Mouse (Mus musculus): ENCODE measurements around the gene Cdh3. TPM values are rescaled to one million over a fixed set of nuclear protein-coding genes. Genes with fewer than 3 reads are reported as not detected.

Gene Cdh3
- total RNA-seq, 2 experiments from 2014 or later, result 0.07 to 0.35 TPM

Other genes starting within 250 kb of the Cdh3 start
- 10 to 100 TPM; 72.6 to 77.2 TPM for gene Smpd3, start 172.9 kb upstream of the Cdh3 start, total RNA-seq (2021)
- gene Zfp90, start 95.6 kb upstream of the Cdh3 start, total RNA-seq (2021), result 10 to 100 TPM; 12.6 to 14.0 TPM
- not detected for gene 6030452D12Rik, start 10.4 kb upstream of the Cdh3 start, total RNA-seq (2021)
- 10 to 100 TPM; 86.3 to 90.8 TPM for gene Gm10073, start 62.6 kb downstream of the Cdh3 start, total RNA-seq (2021)
- gene Cdh1, start 92.5 kb downstream of the Cdh3 start, total RNA-seq (2021), result under 1 TPM; 0.20 to 0.48 TPM
- gene Tango6, start 172.2 kb downstream of the Cdh3 start, total RNA-seq (2021), result 1 to 10 TPM; 6.4 to 6.6 TPM